Mouse (Mus musculus) forebrain, postnatal 0 days (tissue): Measurements from ENCODE around the gene 1700019D03Rik. TPM values are rescaled to one million over a fixed set of nuclear protein-coding genes. Genes with fewer than 3 reads are reported as not detected.
A peak's percentile ranks its signal among the peaks of the same experiment; 100 is the strongest.

Source experiments
- ATAC-seq: fragments of 200-750 bp; cut with Nextera tagmentation; 2 replicates; pipeline ENCODE4 v1.8.0; 2017; ENCODE audit warnings: mild to moderate bottlenecking, moderate library complexity
- DNase-seq: peaks from one replicate; pipeline ENCODE4 v3.0.0-alpha.2; 2015
- H3K27ac ChIP-seq: fragments of 300-500 bp; sonication (generic); 2 replicates; pipeline ENCODE4 v1.5.1; 2014; ENCODE audit warnings: low read depth, mild to moderate bottlenecking, antibody characterized with exemption, low read length, moderate library complexity, mixed read lengths
- H3K27me3 ChIP-seq: fragments of 300-500 bp; sonication (generic); 2 replicates; pipeline ENCODE4 v1.6.1; 2014; ENCODE audit warnings: mild to moderate bottlenecking, low read length, mixed read lengths; ENCODE audit not compliant: insufficient read depth
- H3K36me3 ChIP-seq: fragments of 300-500 bp; sonication (generic); 2 replicates; pipeline ENCODE4 v1.6.1; 2014; ENCODE audit warnings: mild to moderate bottlenecking, moderate library complexity; ENCODE audit not compliant: insufficient read depth
- H3K4me1 ChIP-seq: fragments of 300-500 bp; sonication (generic); 2 replicates; pipeline ENCODE4 v1.6.1; 2014; ENCODE audit warnings: antibody characterized with exemption; ENCODE audit not compliant: insufficient read depth
- H3K4me2 ChIP-seq: fragments of 300-500 bp; sonication (generic); 2 replicates; pipeline ENCODE4 v1.6.1; 2014; ENCODE audit warnings: low read depth, mild to moderate bottlenecking, moderate library complexity
- H3K4me3 ChIP-seq: fragments of 300-500 bp; sonication (generic); 2 replicates; pipeline ENCODE4 v1.5.1; 2014; ENCODE audit warnings: low read depth, low read length, mixed read lengths
- H3K9ac ChIP-seq: fragments of 300-500 bp; sonication (generic); 2 replicates; pipeline ENCODE4 v1.6.1; 2014; ENCODE audit warnings: mild to moderate bottlenecking
- H3K9me3 ChIP-seq: fragments of 300-500 bp; sonication (generic); 2 replicates; pipeline ENCODE4 v1.6.1; 2016; ENCODE audit warnings: low read length
- CTCF ChIP-seq: sonication (generic); IDR thresholded peaks from 2 replicates; pipeline ENCODE4 v1.5.1; 2016; ENCODE audit warnings: antibody characterized with exemption, control low read depth, low read depth
- WGBS: fragments of 180-500 bp; shearing (Covaris S2); extraction: QIAGEN DNeasy Blood & Tissue Kit; methylation state at CpG from one replicate; pipeline ENCODE4 v1.1.7; 2014; 5-methylcytosine and 5-hydroxymethylcytosine counted together
- polyA plus RNA-seq: library from polyadenylated mRNA; unstranded; fragments of >200 nt; fragmentation: Nextera tagmentation; extraction: Ambion mirVana; gene quantifications from 2 replicates; pipeline ENCODE4 v1.2.1, GENCODE M21; 2015
- total RNA-seq: library from RNA; depleted of rRNA; stranded (reverse); fragments of >200 nt; gene quantifications from 2 replicates; pipeline ENCODE4 v1.2.3, GENCODE M21; 2014; rRNA removed

The 1700019D03Rik gene
- total RNA-seq (3.2 and 4.2 TPM in 2 replicates), polyA plus RNA-seq (5.7 and 6.6 TPM in 2 replicates)

DNA sequence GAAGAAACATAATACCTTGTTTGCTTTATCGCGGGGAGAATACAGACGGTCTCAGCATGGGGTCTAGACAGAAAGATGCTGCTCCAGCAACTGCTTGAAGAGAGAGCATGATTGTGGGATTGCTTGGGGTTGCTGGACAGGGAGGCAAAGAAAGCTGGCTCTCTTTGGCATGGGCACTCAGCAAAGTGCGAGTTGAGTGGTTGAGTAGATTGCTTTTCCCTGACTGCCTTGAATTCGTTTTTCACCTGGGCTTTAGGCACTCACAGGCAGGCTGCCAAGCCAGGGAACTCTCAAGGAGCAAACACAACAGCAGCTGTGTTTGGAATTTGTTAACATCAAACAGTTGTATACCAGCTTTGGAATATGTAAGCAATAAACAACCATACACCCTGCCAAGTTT, at the start of gene 1700019D03Rik:
Gene 1700019D03Rik, minus strand, starts transcription at position 101 of the 400 bp plus-strand sequence.
- no peak within 1 kb of the TSS for H3K4me3 ChIP-seq
- H3K27ac ChIP-seq = peak within 1 kb of the TSS; percentile 75
- H3K9me3 ChIP-seq = no peaks in the 10 kb centered on the region
- 50% methylated on average over 5 of the region's 5 CpGs for WGBS
- DNase-seq (no peak), ATAC-seq (no peak)
- no peaks in the 10 kb centered on the region for H3K27me3 ChIP-seq
- TF ChIP-seq CTCF = no peak
- H3K4me2 ChIP-seq = no peak within 1 kb of the TSS
- peaks cover 14% of the 10 kb centered on the region; the same call in 1 of the 2 replicates for H3K4me1 ChIP-seq
- H3K36me3 ChIP-seq = no peaks in the 10 kb centered on the region
- H3K9ac ChIP-seq = no peak within 1 kb of the TSS

DNA sequence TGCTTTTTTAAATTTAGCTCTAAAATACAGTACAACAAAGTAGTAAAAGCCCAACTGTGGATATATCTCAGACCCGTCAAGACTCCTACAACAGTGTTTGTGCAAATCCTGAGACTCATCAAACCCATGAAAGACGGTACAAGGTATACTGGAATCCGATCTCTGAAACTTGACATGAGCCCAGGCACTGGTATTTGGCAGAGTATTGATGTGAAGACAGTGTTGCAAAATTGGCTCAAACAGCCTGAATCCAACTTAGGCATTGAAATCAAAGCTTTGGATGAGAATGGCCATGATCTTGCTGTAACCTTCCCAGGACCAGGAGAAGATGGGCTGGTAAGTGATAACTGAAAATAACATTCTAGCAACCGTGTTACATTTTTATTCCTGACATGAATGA, 43.9 kb upstream of the 1700019D03Rik start:
- Histone ChIP-seq H3K27ac (no peak overlapping the region), H3K4me2 (no peak overlapping the region), H3K9ac (no peak overlapping the region), H3K4me1 (peaks cover 3% of the 10 kb centered on the region; the same call in 1 of the 2 replicates), H3K9me3 (no peaks in the 10 kb centered on the region), H3K4me3 (no peak overlapping the region), H3K36me3 (no peaks in the 10 kb centered on the region), H3K27me3 (no peaks in the 10 kb centered on the region)
- TF ChIP-seq CTCF = no peak
- ATAC-seq (no peak), DNase-seq (no peak)
- 79% methylated on average over 4 of the region's 4 CpGs for WGBS

DNA sequence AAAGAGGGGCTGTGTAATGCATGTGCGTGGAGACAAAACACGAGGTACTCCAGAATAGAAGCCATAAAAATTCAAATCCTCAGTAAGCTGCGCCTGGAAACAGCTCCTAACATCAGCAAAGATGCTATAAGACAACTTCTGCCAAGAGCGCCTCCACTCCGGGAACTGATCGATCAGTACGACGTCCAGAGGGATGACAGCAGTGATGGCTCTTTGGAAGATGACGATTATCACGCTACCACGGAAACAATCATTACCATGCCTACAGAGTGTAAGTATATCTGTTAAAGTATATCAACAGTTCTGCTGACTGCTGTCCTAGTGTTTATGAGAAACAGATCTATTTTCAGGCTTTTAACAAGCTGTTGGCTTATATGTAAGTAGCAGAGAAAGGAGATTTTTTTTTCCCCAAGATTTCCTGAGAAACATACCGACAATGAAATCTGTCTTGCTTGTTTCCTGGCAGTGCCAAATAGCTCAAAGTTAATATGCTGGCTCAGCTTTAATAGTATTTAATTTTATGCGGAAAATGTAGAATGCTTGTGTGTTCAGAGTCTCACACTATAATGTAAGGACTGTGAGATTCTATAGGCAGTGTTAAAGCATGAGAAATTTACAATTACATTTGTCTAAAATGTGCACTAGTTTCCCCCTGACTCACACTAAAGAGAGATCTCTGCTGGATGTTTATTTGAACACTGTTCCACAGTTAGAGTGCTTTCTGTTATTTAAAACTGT, 42.1 kb upstream of the 1700019D03Rik start:
- DNase-seq = peak; percentile 78
- peak; percentile 96 for ATAC-seq
- Histone ChIP-seq H3K9ac (no peak overlapping the region), H3K27me3 (no peaks in the 10 kb centered on the region), H3K4me1 (peaks cover 3% of the 10 kb centered on the region; the same call in 1 of the 2 replicates), H3K4me2 (peak overlapping the region; percentile 18), H3K36me3 (no peaks in the 10 kb centered on the region), H3K9me3 (no peaks in the 10 kb centered on the region), H3K27ac (0 out of 2 replicates have a peak overlapping the region, but pooled peaks have one; percentile 54), H3K4me3 (0 out of 2 replicates have a peak overlapping the region, but pooled peaks have one; percentile 13)
- TF ChIP-seq CTCF = no peak
- 38% methylated on average over 13 of the region's 13 CpGs for WGBS

DNA sequence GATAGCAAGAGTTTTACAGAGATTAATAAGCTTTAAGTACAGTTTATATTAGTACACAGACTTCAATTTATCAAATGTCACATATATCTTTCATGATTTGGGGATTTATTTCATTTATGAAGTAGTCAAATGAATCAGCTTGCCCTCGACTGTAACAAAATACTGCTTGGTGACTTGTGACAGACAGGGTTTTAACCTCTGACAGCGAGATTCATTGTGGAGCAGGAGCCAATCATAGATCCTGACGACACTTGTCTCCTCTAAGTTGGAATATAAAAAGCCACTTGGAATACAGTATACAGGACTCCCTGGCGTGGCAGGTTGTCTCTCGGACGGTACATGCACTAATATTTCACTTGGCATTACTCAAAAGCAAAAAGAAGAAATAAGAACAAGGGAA, 41.4 kb upstream of the 1700019D03Rik start, which contains the start of gene Mstn:
Gene Mstn, plus strand, starts transcription at position 301 of the 400 bp plus-strand sequence.
- Histone ChIP-seq H3K4me3 (0 out of 2 replicates have a peak within 1 kb of the TSS, but pooled peaks have one; percentile 13), H3K4me2 (peak within 1 kb of the TSS; percentile 18), H3K9me3 (no peaks in the 10 kb centered on the region), H3K36me3 (no peaks in the 10 kb centered on the region), H3K9ac (no peak within 1 kb of the TSS), H3K27ac (0 out of 2 replicates have a peak within 1 kb of the TSS, but pooled peaks have one; percentile 54), H3K27me3 (no peaks in the 10 kb centered on the region), H3K4me1 (peaks cover 3% of the 10 kb centered on the region; the same call in 1 of the 2 replicates)
- WGBS = 46% methylated on average over 6 of the region's 6 CpGs
- no peak for ATAC-seq
- DNase-seq = no peak
- TF ChIP-seq CTCF = no peak

DNA sequence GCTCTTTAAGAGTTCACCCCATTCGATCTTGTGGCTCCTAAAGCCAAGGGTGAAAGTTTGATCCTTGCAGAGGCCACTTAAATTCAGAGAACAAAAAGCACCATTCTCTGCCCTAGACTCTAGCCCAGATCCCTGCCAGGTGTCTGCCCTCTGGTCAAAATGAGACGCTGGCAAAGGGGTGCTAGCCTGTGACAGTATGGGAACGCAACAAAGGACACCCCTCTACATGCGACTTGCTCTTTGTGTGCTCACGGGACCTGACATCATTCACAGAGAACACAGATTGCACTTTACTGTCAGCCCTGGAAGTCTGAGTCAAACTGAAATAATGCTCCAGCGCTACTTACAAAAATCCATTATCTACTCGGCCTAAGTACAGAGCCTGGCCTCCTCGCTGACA, 40.5 kb upstream of the 1700019D03Rik start:
- peaks cover 3% of the 10 kb centered on the region; the same call in 1 of the 2 replicates for H3K4me1 ChIP-seq
- H3K9me3 ChIP-seq = no peaks in the 10 kb centered on the region
- no peak for DNase-seq
- H3K27me3 ChIP-seq = no peaks in the 10 kb centered on the region
- WGBS = 19% methylated on average over 8 of the region's 8 CpGs
- H3K27ac ChIP-seq = no peak overlapping the region
- no peaks in the 10 kb centered on the region for H3K36me3 ChIP-seq
- no peak for ATAC-seq
- H3K4me3 ChIP-seq = no peak overlapping the region
- H3K4me2 ChIP-seq = no peak overlapping the region
- H3K9ac ChIP-seq = no peak overlapping the region
- TF ChIP-seq CTCF = no peak

DNA sequence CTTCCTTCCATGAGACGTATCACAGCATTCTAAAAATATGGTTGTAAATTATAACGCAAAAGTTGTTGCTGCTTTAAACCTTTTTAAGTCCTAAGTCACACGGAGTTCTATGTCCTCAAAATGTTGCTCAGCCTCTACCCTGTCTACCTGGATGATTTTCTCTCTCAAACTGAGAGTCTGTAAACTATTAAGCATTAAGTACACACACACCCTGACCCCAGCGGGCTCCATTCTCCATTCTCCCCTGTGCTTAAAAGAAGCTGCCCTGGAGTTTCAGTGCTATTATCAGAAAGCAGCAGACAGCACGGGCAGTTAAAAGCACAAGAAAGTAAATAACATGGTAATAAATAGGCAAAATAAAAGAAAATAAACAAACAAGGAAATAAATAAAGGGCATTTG, 39.1 kb upstream of the 1700019D03Rik start:
- ATAC-seq = no peak
- Histone ChIP-seq H3K27ac (no peak overlapping the region), H3K9me3 (no peaks in the 10 kb centered on the region), H3K4me2 (no peak overlapping the region), H3K4me1 (peaks cover 3% of the 10 kb centered on the region; the same call in 1 of the 2 replicates), H3K4me3 (no peak overlapping the region), H3K27me3 (no peaks in the 10 kb centered on the region), H3K9ac (no peak overlapping the region), H3K36me3 (no peaks in the 10 kb centered on the region)
- WGBS = 75% methylated on average over 5 of the region's 5 CpGs
- TF ChIP-seq CTCF = no peak
- DNase-seq = no peak
